In genomic region chr1:133771831-133772399, GRCm38 (mm10) we compare ENCODE assay signal across 11 mouse cellular contexts. TPM values are rescaled to one million over a fixed set of nuclear protein-coding genes. Genes with fewer than 3 reads are reported as not detected.
A peak's percentile ranks its signal among the peaks of the same experiment; 100 is the strongest.
DNase-seq lines count a peak whose midpoint lies in the region; ATAC-seq lines count a peak whose summit lies in the region.
"Had no signal": no experiment of that assay in that cellular context is flagged by ENCODE, and none has a peak within 500 bp of the region (broad histone marks: within the 10 kb centered on the region; RNA-seq: fewer than 3 reads in every experiment).

No protein-coding gene starts in this region.

- H3K4me1 ChIP-seq in heart, embryonic 16.5 days (ENCODE audit: control insufficient read depth, insufficient read depth, low read length): peaks cover 17% of the 10 kb centered on the region
- H3K4me1 ChIP-seq in liver, embryonic 13.5 days (replicated peaks): peaks cover 43% of the 10 kb centered on the region

- no peak overlapping the region for H3K4me2 ChIP-seq in heart, embryonic 16.5 days (ENCODE audit: low read depth, low read length)
- H3K4me2 ChIP-seq in liver, embryonic 13.5 days: no peak overlapping the region
- H3K4me2 ChIP-seq: limb, embryonic 13.5 days had no signal

- no peak for DNase-seq in heart, adult 11 months
- DNase-seq in 3134 (ENCODE audit: extremely low read depth, insufficient read length, low spot score): peak; percentile 38
- DNase-seq in CD4-positive, CD25-positive, alpha-beta regulatory T cell, adult 2 months (ENCODE audit: low read depth, low spot score): peak; percentile 78
- no peak for DNase-seq in liver, embryonic 13.5 days
- no peak for DNase-seq in layer of hippocampus, adult 11-12 months (ENCODE audit: low spot score)
- DNase-seq in spleen, postnatal 36 days (ENCODE audit: low spot score in 2 of 2): no peak
- DNase-seq: cerebellum, adult 9-10 months; retina, postnatal 1 day; thymus, adult 18-20 months had no signal

- H3K27ac ChIP-seq in heart, embryonic 16.5 days (ENCODE audit: low read length): peak overlapping the region; percentile 20
- peak overlapping the region; percentile 41 for H3K27ac ChIP-seq in liver, embryonic 13.5 days
- H3K27ac ChIP-seq: limb, embryonic 13.5 days had no signal

- 0 out of 2 replicates have a peak, but pooled peaks have one; percentile 42 for ATAC-seq in heart, embryonic 16.5 days (replicated peaks; ENCODE audit: extremely low read depth, insufficient read depth, low FRiP score)
- peak; percentile 34 for ATAC-seq in liver, embryonic 13.5 days (ENCODE audit: low read depth)

- H3K9me3 ChIP-seq in heart, embryonic 16.5 days (replicated peaks; ENCODE audit: control insufficient read depth, low read length): no peaks in the 10 kb centered on the region
- no peaks in the 10 kb centered on the region for H3K9me3 ChIP-seq in liver, embryonic 13.5 days (replicated peaks)
- H3K9me3 ChIP-seq: limb, embryonic 13.5 days had no signal

- H3K27me3 ChIP-seq in heart, embryonic 16.5 days (ENCODE audit: control insufficient read depth, insufficient read depth, low read length): no peaks in the 10 kb centered on the region
- no peaks in the 10 kb centered on the region for H3K27me3 ChIP-seq in liver, embryonic 13.5 days
- H3K27me3 ChIP-seq: limb, embryonic 13.5 days had no signal

- 46% methylated on average over 10 of the region's 10 CpGs for WGBS in heart, embryonic 16.5 days
- 70% methylated on average over 10 of the region's 10 CpGs for whole genome bisulfite sequencing in liver, embryonic 13.5 days (ENCODE audit: insufficient replicate concordance)

- H3K4me3 ChIP-seq in heart, embryonic 16.5 days (ENCODE audit: low read length): no peak overlapping the region
- no peak overlapping the region for H3K4me3 ChIP-seq in liver, embryonic 13.5 days (replicated peaks)
- H3K4me3 ChIP-seq: limb, embryonic 13.5 days had no signal

- no peaks in the 10 kb centered on the region for H3K36me3 ChIP-seq in heart, embryonic 16.5 days (ENCODE audit: control insufficient read depth, insufficient read depth)
- peaks cover 81% of the 10 kb centered on the region for H3K36me3 ChIP-seq in liver, embryonic 13.5 days

- H3K9ac ChIP-seq in heart, embryonic 16.5 days (ENCODE audit: low read length): no peak overlapping the region
- H3K9ac ChIP-seq in liver, embryonic 13.5 days: peak overlapping the region; percentile 28; the same call in 1 of the 2 replicates
- H3K9ac ChIP-seq: limb, embryonic 13.5 days had no signal

RNA-seq across cellular contexts. Expression of gene Atp2b4, which starts 28.9 kb away (rescaled TPM):
- polyA plus RNA-seq in heart, embryonic 16.5 days (2015; fragmentation: Nextera tagmentation; extraction: Ambion mirVana): 10.3 and 11.0 TPM in 2 replicates
- 27.5 and 28.8 TPM in 2 replicates for polyA plus RNA-seq in liver, embryonic 13.5 days (2015; fragmentation: Nextera tagmentation; extraction: Ambion mirVana)

Comparison
In these comparisons a context has a peak if more than half of its experiments do, and no peak if none do; other contexts are left out.
1. DNase-seq: peak in 3134 (single experiment) and CD4-positive, CD25-positive, alpha-beta regulatory T cell, adult 2 months (single experiment); none in heart, adult 11 months (single experiment), liver, embryonic 13.5 days (single experiment), layer of hippocampus, adult 11-12 months (single experiment) and spleen, postnatal 36 days (0 of 2).